Mouse (Mus musculus): ENCODE data around the gene Nlrp9b. TPM values are rescaled to one million over a fixed set of nuclear protein-coding genes. Genes with fewer than 3 reads are reported as not detected.
"Not testable (repeated sequence)": the region's sequence is repeated elsewhere in the genome, so short reads cannot be mapped to it uniquely, and the experiment has no call there.

The Nlrp9b gene
- polyA plus RNA-seq (2015; fragmentation: Nextera tagmentation; extraction: Ambion mirVana): not detected in 2 replicates

GRCm38 (mm10) chr7:19991165-19991564, at the start of gene Nlrp9b:
Gene Nlrp9b (plus strand): TSS chr7:19991465.
- 62% methylated on average over 8 of the region's 8 CpGs for WGBS
- H3K27me3 ChIP-seq (replicated peaks; ENCODE audit: control insufficient read depth, insufficient read depth, low read length); H3K4me2 ChIP-seq (ENCODE audit: low read length); H3K9me3 ChIP-seq (ENCODE audit: control insufficient read depth, low read length); H3K4me1 ChIP-seq (ENCODE audit: control insufficient read depth, insufficient read depth, low read depth, low read length); H3K9ac ChIP-seq (ENCODE audit: low read depth, low read length); ATAC-seq; H3K36me3 ChIP-seq (ENCODE audit: control insufficient read depth, insufficient read depth, low read length); H3K27ac ChIP-seq (ENCODE audit: low read depth, low read length); H3K4me3 ChIP-seq (ENCODE audit: low read length): not testable (repeated sequence)

GRCm38 (mm10) chr7:19944709-19945108, 46.6 kb upstream of the Nlrp9b start:
- no peak overlapping the region for H3K4me2 ChIP-seq (ENCODE audit: low read length)
- WGBS: 94% methylated on average over 8 of the region's 8 CpGs
- no peak for ATAC-seq
- no peak overlapping the region for H3K27ac ChIP-seq (ENCODE audit: low read depth, low read length)
- no peaks in the 10 kb centered on the region for H3K27me3 ChIP-seq (replicated peaks; ENCODE audit: control insufficient read depth, insufficient read depth, low read length)
- no peak overlapping the region for H3K4me3 ChIP-seq (ENCODE audit: low read length)
- H3K9ac ChIP-seq (ENCODE audit: low read depth, low read length): no peak overlapping the region
- no peaks in the 10 kb centered on the region for H3K36me3 ChIP-seq (ENCODE audit: control insufficient read depth, insufficient read depth, low read length)
- no peaks in the 10 kb centered on the region for H3K9me3 ChIP-seq (ENCODE audit: control insufficient read depth, low read length)
- no peaks in the 10 kb centered on the region for H3K4me1 ChIP-seq (ENCODE audit: control insufficient read depth, insufficient read depth, low read depth, low read length)

GRCm38 (mm10) chr7:19945201-19945600, 46.1 kb upstream of the Nlrp9b start:
- H3K27ac ChIP-seq (ENCODE audit: low read depth, low read length): no peak overlapping the region
- WGBS: 90% methylated on average over 5 of the region's 5 CpGs
- H3K36me3 ChIP-seq (ENCODE audit: control insufficient read depth, insufficient read depth, low read length): no peaks in the 10 kb centered on the region
- H3K9me3 ChIP-seq (ENCODE audit: control insufficient read depth, low read length): no peaks in the 10 kb centered on the region
- no peaks in the 10 kb centered on the region for H3K4me1 ChIP-seq (ENCODE audit: control insufficient read depth, insufficient read depth, low read depth, low read length)
- H3K4me3 ChIP-seq (ENCODE audit: low read length): no peak overlapping the region
- H3K4me2 ChIP-seq (ENCODE audit: low read length): no peak overlapping the region
- no peak for ATAC-seq
- H3K27me3 ChIP-seq (replicated peaks; ENCODE audit: control insufficient read depth, insufficient read depth, low read length): no peaks in the 10 kb centered on the region
- no peak overlapping the region for H3K9ac ChIP-seq (ENCODE audit: low read depth, low read length)

GRCm38 (mm10) chr7:19945821-19946515, 45.3 kb upstream of the Nlrp9b start:
- Histone ChIP-seq H3K4me1 (ENCODE audit: control insufficient read depth, insufficient read depth, low read depth, low read length) (no peaks in the 10 kb centered on the region), H3K9ac (ENCODE audit: low read depth, low read length) (no peak overlapping the region), H3K36me3 (ENCODE audit: control insufficient read depth, insufficient read depth, low read length) (no peaks in the 10 kb centered on the region), H3K27ac (ENCODE audit: low read depth, low read length) (no peak overlapping the region), H3K4me3 (ENCODE audit: low read length) (no peak overlapping the region), H3K4me2 (ENCODE audit: low read length) (no peak overlapping the region), H3K9me3 (ENCODE audit: control insufficient read depth, low read length) (no peaks in the 10 kb centered on the region), H3K27me3 (replicated peaks; ENCODE audit: control insufficient read depth, insufficient read depth, low read length) (no peaks in the 10 kb centered on the region)
- ATAC-seq: no peak
- 88% methylated on average over 13 of the region's 13 CpGs for WGBS

- 80% methylated on average over 12 of the region's 12 CpGs for WGBS
- H3K4me2 ChIP-seq (ENCODE audit: low read length): no peak overlapping the region
These were observed 42.3 kb upstream of the Nlrp9b start for GRCm38 (mm10) chr7:19948956-19949355.

GRCm38 (mm10) chr7:19949996-19950395, 41.3 kb upstream of the Nlrp9b start:
- Histone ChIP-seq H3K36me3 (ENCODE audit: control insufficient read depth, insufficient read depth, low read length) (no peaks in the 10 kb centered on the region), H3K9ac (ENCODE audit: low read depth, low read length) (no peak overlapping the region), H3K27ac (ENCODE audit: low read depth, low read length) (no peak overlapping the region), H3K9me3 (ENCODE audit: control insufficient read depth, low read length) (no peaks in the 10 kb centered on the region), H3K4me1 (ENCODE audit: control insufficient read depth, insufficient read depth, low read depth, low read length) (no peaks in the 10 kb centered on the region), H3K27me3 (replicated peaks; ENCODE audit: control insufficient read depth, insufficient read depth, low read length) (no peaks in the 10 kb centered on the region), H3K4me2 (ENCODE audit: low read length) (no peak overlapping the region), H3K4me3 (ENCODE audit: low read length) (no peak overlapping the region)
- WGBS: 65% methylated on average over 10 of the region's 10 CpGs
- ATAC-seq: no peak

More at GRCm38 (mm10) chr7:19948956-19949355, 42.3 kb upstream of the Nlrp9b start:
- no peak for ATAC-seq
- no peaks in the 10 kb centered on the region for H3K9me3 ChIP-seq (ENCODE audit: control insufficient read depth, low read length)
- no peaks in the 10 kb centered on the region for H3K36me3 ChIP-seq (ENCODE audit: control insufficient read depth, insufficient read depth, low read length)
- no peaks in the 10 kb centered on the region for H3K4me1 ChIP-seq (ENCODE audit: control insufficient read depth, insufficient read depth, low read depth, low read length)
- no peak overlapping the region for H3K4me3 ChIP-seq (ENCODE audit: low read length)
- no peak overlapping the region for H3K27ac ChIP-seq (ENCODE audit: low read depth, low read length)
- H3K27me3 ChIP-seq (replicated peaks; ENCODE audit: control insufficient read depth, insufficient read depth, low read length): no peaks in the 10 kb centered on the region
- H3K9ac ChIP-seq (ENCODE audit: low read depth, low read length): no peak overlapping the region

GRCm38 (mm10) chr7:19950589-19950988, 40.7 kb upstream of the Nlrp9b start, which contains the start of gene Igsf23:
Gene Igsf23 (minus strand): TSS chr7:19950756.
- Histone ChIP-seq H3K36me3 (ENCODE audit: control insufficient read depth, insufficient read depth, low read length) (no peaks in the 10 kb centered on the region), H3K4me1 (ENCODE audit: control insufficient read depth, insufficient read depth, low read depth, low read length) (no peaks in the 10 kb centered on the region), H3K27me3 (replicated peaks; ENCODE audit: control insufficient read depth, insufficient read depth, low read length) (no peaks in the 10 kb centered on the region), H3K27ac (ENCODE audit: low read depth, low read length) (no peak within 1 kb of the TSS), H3K9me3 (ENCODE audit: control insufficient read depth, low read length) (no peaks in the 10 kb centered on the region), H3K4me2 (ENCODE audit: low read length) (no peak within 1 kb of the TSS), H3K9ac (ENCODE audit: low read depth, low read length) (no peak within 1 kb of the TSS), H3K4me3 (ENCODE audit: low read length) (no peak within 1 kb of the TSS)
- ATAC-seq: no peak
- 59% methylated on average over 9 of the region's 9 CpGs for WGBS

- no peaks in the 10 kb centered on the region for H3K27me3 ChIP-seq (replicated peaks; ENCODE audit: control insufficient read depth, insufficient read depth, low read length)
- no peak overlapping the region for H3K27ac ChIP-seq (ENCODE audit: low read depth, low read length)
- no peaks in the 10 kb centered on the region for H3K9me3 ChIP-seq (ENCODE audit: control insufficient read depth, low read length)
- H3K4me2 ChIP-seq (ENCODE audit: low read length): no peak overlapping the region
- ATAC-seq: no peak
- no peak overlapping the region for H3K9ac ChIP-seq (ENCODE audit: low read depth, low read length)
- H3K4me1 ChIP-seq (ENCODE audit: control insufficient read depth, insufficient read depth, low read depth, low read length): no peaks in the 10 kb centered on the region
- no peak overlapping the region for H3K4me3 ChIP-seq (ENCODE audit: low read length)
- no peaks in the 10 kb centered on the region for H3K36me3 ChIP-seq (ENCODE audit: control insufficient read depth, insufficient read depth, low read length)
- WGBS: 47% methylated on average over 10 of the region's 10 CpGs
These were observed 38.8 kb upstream of the Nlrp9b start for GRCm38 (mm10) chr7:19952320-19952986.

- Histone ChIP-seq H3K36me3 (ENCODE audit: control insufficient read depth, insufficient read depth, low read length) (no peaks in the 10 kb centered on the region), H3K27me3 (replicated peaks; ENCODE audit: control insufficient read depth, insufficient read depth, low read length) (no peaks in the 10 kb centered on the region), H3K4me1 (ENCODE audit: control insufficient read depth, insufficient read depth, low read depth, low read length) (no peaks in the 10 kb centered on the region), H3K9me3 (ENCODE audit: control insufficient read depth, low read length) (no peaks in the 10 kb centered on the region), H3K4me3 (ENCODE audit: low read length) (no peak overlapping the region), H3K9ac (ENCODE audit: low read depth, low read length) (no peak overlapping the region), H3K27ac (ENCODE audit: low read depth, low read length) (no peak overlapping the region), H3K4me2 (ENCODE audit: low read length) (no peak overlapping the region)
- ATAC-seq: no peak
- 46% methylated on average over 9 of the region's 9 CpGs for WGBS
These were observed 38.2 kb upstream of the Nlrp9b start for GRCm38 (mm10) chr7:19953054-19953453.

Measured in hindbrain, embryonic 16.5 days (tissue).